Mouse (Mus musculus) CH12.LX (cell line): ENCODE results near the gene Ttc29. TPM values are rescaled to one million over a fixed set of nuclear protein-coding genes. Genes with fewer than 3 reads are reported as not detected.

ENCODE experiments used
- DNase-seq: peaks from one replicate; pipeline ENCODE4 v3.0.0-alpha.2; 2013; ENCODE audit errors: extremely low read depth
- H3K27ac ChIP-seq: 2 replicates; pipeline ENCODE4 v1.5.1; 2012; ENCODE audit warnings: low read depth, mild to moderate bottlenecking, control low read depth, moderate library complexity; ENCODE audit not compliant: insufficient read depth
- H3K27me3 ChIP-seq: replicated peaks from 2 replicates; pipeline ENCODE3; 2012; ENCODE audit warnings: inconsistent platforms
- H3K36me3 ChIP-seq, 2 experiments: replicated peaks in 1 of 2; 2 replicates each; pipeline versions ENCODE3 to v1.6.1; 2012; ENCODE audit warnings: inconsistent platforms in 1 of 2, low read length in 1 of 2, mild to moderate bottlenecking in 1 of 2, mixed read lengths in 1 of 2, moderate library complexity in 1 of 2; ENCODE audit not compliant: control insufficient read depth in 1 of 2, insufficient read depth in 1 of 2
- H3K4me1 ChIP-seq, 2 experiments: 2 replicates each; pipeline ENCODE4 v1.6.1; 2012; ENCODE audit warnings: inconsistent platforms in 1 of 2, moderate library complexity in 1 of 2; ENCODE audit not compliant: insufficient read depth in 2 of 2, control insufficient read depth in 1 of 2
- H3K4me2 ChIP-seq: 2 replicates; pipeline ENCODE4 v1.6.1; 2012; ENCODE audit warnings: low read depth, mild to moderate bottlenecking, control low read depth; ENCODE audit not compliant: poor library complexity, insufficient read depth, severe bottlenecking
- H3K4me3 ChIP-seq, 3 experiments: fragments of 150-350 bp in 1 of 3; sonication (generic) in 1 of 3; replicated peaks in 1 of 3; 2 replicates each; pipeline versions ENCODE3 to v1.5.1; 2011 to 2012; ENCODE audit warnings: low read depth in 2 of 3, low read length in 2 of 3, mild to moderate bottlenecking in 2 of 3, moderate library complexity in 2 of 3, control low read depth in 1 of 3, improper control_type of control experiment in 1 of 3, inconsistent platforms in 1 of 3, mixed read lengths in 1 of 3; ENCODE audit not compliant: poor library complexity in 1 of 3
- H3K79me2 ChIP-seq: replicated peaks from 2 replicates; pipeline ENCODE4 v1.6.1; 2012; ENCODE audit warnings: mild to moderate bottlenecking, moderate library complexity; ENCODE audit not compliant: control insufficient read depth, poor library complexity, insufficient read depth, severe bottlenecking; ENCODE audit errors: extremely low read depth
- H3K9ac ChIP-seq: 2 replicates; pipeline ENCODE4 v1.6.1; 2012; ENCODE audit warnings: low read depth, mild to moderate bottlenecking, control low read depth, moderate library complexity; ENCODE audit not compliant: insufficient read depth
- H3K9me3 ChIP-seq: replicated peaks from 2 replicates; pipeline ENCODE3; 2012; ENCODE audit warnings: low read length, inconsistent platforms, mixed read lengths
- CHD2 ChIP-seq: IDR thresholded peaks from 2 replicates; pipeline ENCODE4 v1.6.1; 2011; ENCODE audit warnings: low read length, improper control_type of control experiment
- CTCF ChIP-seq, 2 experiments: IDR thresholded peaks in 1 of 2; conservative IDR thresholded peaks in 1 of 2; 2 replicates each; pipeline ENCODE4 v1.5.1; 2011 to 2012; ENCODE audit warnings: low read depth in 2 of 2, low read length in 2 of 2, improper control_type of control experiment in 1 of 2, inconsistent platforms in 1 of 2, mild to moderate bottlenecking in 1 of 2, moderate library complexity in 1 of 2
- E2F4 ChIP-seq: IDR thresholded peaks from 2 replicates; pipeline ENCODE4 v1.6.1; 2011; ENCODE audit warnings: low read depth, low read length, improper control_type of control experiment; ENCODE audit not compliant: insufficient replicate concordance
- ELF1 ChIP-seq: IDR thresholded peaks from 2 replicates; pipeline ENCODE4 v1.6.1; 2014; ENCODE audit warnings: low read depth, mild to moderate bottlenecking, inconsistent platforms, low read length, improper control_type of control experiment
- HCFC1 ChIP-seq: IDR thresholded peaks from 2 replicates; pipeline ENCODE4 v1.6.1; 2012; ENCODE audit warnings: low read depth, mild to moderate bottlenecking, inconsistent platforms, low read length, improper control_type of control experiment
- IRF4 ChIP-seq: IDR thresholded peaks from 2 replicates; pipeline ENCODE4 v1.6.1; 2014; ENCODE audit warnings: low read depth, mild to moderate bottlenecking, inconsistent platforms, low read length, improper control_type of control experiment
- JUND ChIP-seq: conservative IDR thresholded peaks from 2 replicates; pipeline ENCODE4 v1.6.1; 2011; ENCODE audit warnings: low read depth, low read length, improper control_type of control experiment
- MAFK ChIP-seq: IDR thresholded peaks from 2 replicates; pipeline ENCODE4 v1.6.1; 2011; ENCODE audit warnings: low read length, improper control_type of control experiment; ENCODE audit not compliant: insufficient replicate concordance
- MXI1 ChIP-seq: IDR thresholded peaks from 2 replicates; pipeline ENCODE4 v1.6.1; 2011; ENCODE audit warnings: mild to moderate bottlenecking, low read depth, low read length, improper control_type of control experiment
- PAX5 ChIP-seq: IDR thresholded peaks from 2 replicates; pipeline ENCODE4 v1.6.1; 2012; ENCODE audit warnings: low read length, inconsistent platforms, mixed read lengths
- RAD21 ChIP-seq: IDR thresholded peaks from 2 replicates; pipeline ENCODE4 v1.6.1; 2011; ENCODE audit warnings: low read depth, mild to moderate bottlenecking, low read length, improper control_type of control experiment, moderate library complexity
- SMC3 ChIP-seq: IDR thresholded peaks from 2 replicates; pipeline ENCODE4 v1.6.1; 2011; ENCODE audit warnings: low read depth, low read length, improper control_type of control experiment
- UBTF ChIP-seq: IDR thresholded peaks from 2 replicates; pipeline ENCODE4 v1.6.1; 2012; ENCODE audit warnings: low read depth, mild to moderate bottlenecking, inconsistent platforms, low read length, improper control_type of control experiment, moderate library complexity
- ZC3H11A ChIP-seq: IDR thresholded peaks from 2 replicates; pipeline ENCODE4 v1.6.1; 2012; ENCODE audit warnings: low read depth, mild to moderate bottlenecking, inconsistent platforms, low read length, improper control_type of control experiment
- dilution Hi-C: fragments of 300-500 bp; cut with MboI; formaldehyde crosslinking; loops from 2 replicates; pipeline ENCODE4 v1.14.3; 2020; ENCODE audit warnings: low sequenced_read_pairs; ENCODE audit not compliant: extremely low pct_unique_long_range_greater_than_20kb, extremely low pct_ligation_motif_present
- in situ Hi-C: fragments of 300-500 bp; cut with MboI; formaldehyde crosslinking; loops from 3 replicates; pipeline ENCODE4 v1.14.3; 2019; ENCODE audit warnings: low sequenced_read_pairs, low pct_ligation_motif_present, low pct_unique_long_range_greater_than_20kb, mixed read lengths
- polyA plus RNA-seq: library from polyadenylated mRNA; unstranded; fragments of >175 nt; gene quantifications from 2 replicates; pipeline ENCODE4 v1.2.1, GENCODE M21; 2012; ENCODE audit warnings: low read depth; ENCODE audit not compliant: insufficient read length
- total RNA-seq, 2 experiments: library from RNA; depleted of rRNA; stranded (reverse); fragments of 300-350 nt in 1 of 2; fragments of >200 nt in 1 of 2; gene quantifications; 2 replicates each; pipeline ENCODE4 v1.2.3; 2012 to 2014

The Ttc29 gene
- total and polyA plus RNA-seq, 3 experiments, result not detected

GRCm38 (mm10) chr8:78237972-78238675, 25.0 kb downstream of the Ttc29 start:
- TF ChIP-seq UBTF (no peak), ELF1 (no peak), ZC3H11A (peak; percentile 68), CTCF (conservative IDR thresholded peaks at IDR 0.05 in 1 of 2, IDR thresholded peaks at IDR 0.05 in 1 of 2; ENCODE audit: low read depth in 2 of 2, low read length in 2 of 2) (peak; percentile 42 to 80; a peak in 3 of 4 replicates), RAD21 (peak; percentile 93), SMC3 (peak; percentile 78)
- Histone ChIP-seq H3K36me3 (no peaks in the 10 kb centered on the region), H3K27me3 (no peaks in the 10 kb centered on the region), H3K4me1 (peaks cover 0 to 6% of the 10 kb centered on the region in 2 experiments; a peak in 2 of 4 replicates), H3K27ac (no peak overlapping the region), H3K4me3 (no peak overlapping the region), H3K4me2 (no peak overlapping the region), H3K79me2 (no peaks in the 10 kb centered on the region), H3K9ac (no peak overlapping the region), H3K9me3 (no peaks in the 10 kb centered on the region)
- in situ Hi-C loops, result no loop called here
- peak; percentile 20 for DNase-seq
- dilution Hi-C loops, result no loop called here

GRCm38 (mm10) chr8:78251115-78251514, 38.0 kb downstream of the Ttc29 start:
- Histone ChIP-seq H3K36me3 (no peaks in the 10 kb centered on the region), H3K27me3 (no peaks in the 10 kb centered on the region), H3K4me1 (peaks cover 5 to 6% of the 10 kb centered on the region in 2 experiments; a peak in 2 of 4 replicates), H3K9ac (no peak overlapping the region), H3K9me3 (no peaks in the 10 kb centered on the region), H3K79me2 (no peaks in the 10 kb centered on the region), H3K27ac (no peak overlapping the region), H3K4me2 (no peak overlapping the region), H3K4me3 (no peak overlapping the region)
- TF ChIP-seq CHD2 (no peak), CTCF (conservative IDR thresholded peaks at IDR 0.05 in 1 of 2, IDR thresholded peaks at IDR 0.05 in 1 of 2; ENCODE audit: low read depth in 2 of 2, low read length in 2 of 2) (no peak), HCFC1 (no peak), IRF4 (no peak), JUND (no peak), MAFK (no peak), ZC3H11A (no peak), MXI1 (no peak), PAX5 (no peak)
- DNase-seq, result no peak
- dilution Hi-C loops, result no loop called here
- in situ Hi-C loops, result loop anchor here (25.0 kb wide), 1 partner anchor 386 kb away; no protein-coding TSS in a partner anchor

GRCm38 (mm10) chr8:78254374-78254773, 41.3 kb downstream of the Ttc29 start:
- H3K27me3 ChIP-seq, result no peaks in the 10 kb centered on the region
- H3K4me1 ChIP-seq, result peaks cover 5 to 9% of the 10 kb centered on the region in 2 experiments; a peak in 1 of 4 replicates
- H3K36me3 ChIP-seq, result no peaks in the 10 kb centered on the region
- no peaks in the 10 kb centered on the region for H3K9me3 ChIP-seq
- DNase-seq, result no peak
- dilution Hi-C loops, result no loop called here
- H3K27ac ChIP-seq, result no peak overlapping the region
- no peak for TF ChIP-seq E2F4
- TF ChIP-seq SMC3, result 0 out of 2 replicates have a peak, but pooled peaks have one; percentile 10
- peak in 1 of 2 experiments; percentile 22; a peak in 2 of 4 replicates for TF ChIP-seq CTCF (conservative IDR thresholded peaks at IDR 0.05 in 1 of 2, IDR thresholded peaks at IDR 0.05 in 1 of 2; ENCODE audit: low read depth in 2 of 2, low read length in 2 of 2)
- 0 out of 2 replicates have a peak, but pooled peaks have one; percentile 16 for TF ChIP-seq ELF1
- no peak for TF ChIP-seq UBTF
- TF ChIP-seq, all 38 proteins: peak for 3
- H3K4me3 ChIP-seq, result no peak overlapping the region
- in situ Hi-C loops, result loop anchor here (25.0 kb wide), 1 partner anchor 383 kb away; no protein-coding TSS in a partner anchor
- no peak overlapping the region for H3K9ac ChIP-seq
- H3K79me2 ChIP-seq, result no peaks in the 10 kb centered on the region
- no peak overlapping the region for H3K4me2 ChIP-seq
